Mouse (Mus musculus) hindbrain, embryonic 13.5 days (tissue): ENCODE results near the gene Sgms2. TPM values are rescaled to one million over a fixed set of nuclear protein-coding genes. Genes with fewer than 3 reads are reported as not detected.

Experiments used
- ATAC-seq: fragments of 200-750 bp; cut with Nextera tagmentation; 2 replicates; pipeline ENCODE4 v1.8.0; 2017; ENCODE audit warnings: moderate TSS enrichment; ENCODE audit not compliant: low FRiP score
- H3K27ac ChIP-seq: fragments of 300-500 bp; sonication (generic); 2 replicates; pipeline ENCODE4 v1.5.1; 2015; ENCODE audit warnings: inconsistent platforms, mild to moderate bottlenecking, moderate library complexity
- H3K27me3 ChIP-seq: fragments of 300-500 bp; sonication (generic); 2 replicates; pipeline ENCODE4 v1.6.1; 2015; ENCODE audit warnings: mild to moderate bottlenecking, inconsistent platforms
- H3K36me3 ChIP-seq: fragments of 300-500 bp; sonication (generic); 2 replicates; pipeline ENCODE4 v1.6.1; 2015; ENCODE audit warnings: mild to moderate bottlenecking, inconsistent platforms
- H3K4me1 ChIP-seq: fragments of 300-500 bp; sonication (generic); replicated peaks from 2 replicates; pipeline ENCODE4 v1.6.1; 2015; ENCODE audit warnings: inconsistent platforms
- H3K4me2 ChIP-seq: fragments of 300-500 bp; sonication (generic); 2 replicates; pipeline ENCODE4 v1.6.1; 2015; ENCODE audit warnings: inconsistent platforms, mild to moderate bottlenecking, moderate library complexity
- H3K4me3 ChIP-seq: fragments of 300-500 bp; sonication (generic); 2 replicates; pipeline ENCODE4 v1.5.1; 2015; ENCODE audit warnings: mild to moderate bottlenecking, inconsistent platforms
- H3K9ac ChIP-seq: fragments of 300-500 bp; sonication (generic); 2 replicates; pipeline ENCODE4 v1.6.1; 2015; ENCODE audit warnings: mild to moderate bottlenecking, inconsistent platforms
- H3K9me3 ChIP-seq: fragments of 300-500 bp; sonication (generic); 2 replicates; pipeline ENCODE4 v1.6.1; 2016; ENCODE audit warnings: inconsistent platforms
- WGBS: fragments of 180-500 bp; shearing (Covaris S2); methylation state at CpG from one replicate; pipeline ENCODE4 v1.1.7; 2015; 5-methylcytosine and 5-hydroxymethylcytosine counted together
- polyA plus RNA-seq: library from polyadenylated mRNA; unstranded; fragments of >200 nt; fragmentation: Nextera tagmentation; extraction: Ambion mirVana; gene quantifications from 2 replicates; pipeline ENCODE4 v1.2.1, GENCODE M21; 2015

Sgms2 gene
- polyA plus RNA-seq, 1 experiment from 2014 or later = 2.4 TPM

DNA sequence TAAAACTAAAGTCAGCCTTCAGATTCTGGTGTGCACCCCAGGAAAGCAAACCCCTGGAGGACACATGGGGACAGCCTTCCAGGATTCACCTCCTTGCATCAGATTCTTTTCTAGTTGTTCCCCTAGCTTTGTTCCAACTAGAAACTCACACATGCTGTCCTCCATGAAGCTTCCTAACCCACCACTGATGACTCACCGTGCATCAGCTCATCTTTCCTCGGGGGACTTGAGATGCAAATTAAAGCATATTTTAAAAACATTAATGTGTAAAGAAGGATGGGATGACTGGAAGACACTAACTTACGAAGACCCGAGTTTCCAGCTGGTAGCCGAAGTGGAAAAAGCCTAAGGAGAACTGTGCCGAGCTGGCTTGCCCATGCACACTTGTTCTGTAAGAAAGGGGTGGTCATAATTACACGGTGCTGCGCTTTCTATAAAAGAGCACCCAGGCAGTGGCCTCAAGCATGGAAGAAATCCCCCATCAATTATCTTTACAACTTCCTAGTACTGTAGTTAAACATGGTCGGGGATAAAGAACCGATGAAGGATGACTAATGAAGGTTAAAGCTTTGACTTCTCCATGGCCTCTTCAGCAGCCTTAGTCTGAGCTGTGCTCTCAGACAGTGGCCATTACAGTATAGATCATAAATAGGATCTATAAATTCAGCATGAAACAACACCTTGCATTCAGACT, 10.6 kb upstream of the Sgms2 start:
- Histone ChIP-seq H3K9me3 (no peaks in the 10 kb centered on the region), H3K4me2 (no peak overlapping the region), H3K27me3 (peaks cover 48% of the 10 kb centered on the region), H3K4me3 (no peak overlapping the region), H3K27ac (no peak overlapping the region), H3K36me3 (no peaks in the 10 kb centered on the region), H3K9ac (no peak overlapping the region), H3K4me1 (0 out of 2 replicates have a peak, but pooled peaks cover 3% of the 10 kb centered on the region)
- ATAC-seq = no peak
- WGBS = 51% methylated on average over 10 of the region's 10 CpGs

DNA sequence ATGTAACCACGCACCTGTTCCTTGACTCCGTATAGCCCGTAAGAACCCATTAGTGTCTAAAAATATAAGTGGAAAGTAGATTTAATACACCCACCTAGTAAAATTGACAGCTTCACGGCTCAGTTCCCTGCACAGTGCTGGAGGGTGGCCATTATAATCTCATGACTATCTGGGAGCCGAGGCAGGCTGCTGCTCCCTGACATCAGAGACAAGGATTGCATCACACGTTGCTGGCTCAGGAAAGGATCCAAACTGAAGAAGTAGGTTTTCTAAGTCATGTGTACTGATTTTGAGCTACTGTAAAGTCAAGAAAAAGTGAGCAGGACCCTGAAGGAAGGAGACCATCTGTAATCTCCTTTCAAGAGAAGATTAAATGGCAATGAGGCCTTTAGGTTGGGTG, 8.4 kb upstream of the Sgms2 start:
- no peak for ATAC-seq
- Histone ChIP-seq H3K27me3 (peaks cover 41% of the 10 kb centered on the region), H3K4me3 (no peak overlapping the region), H3K27ac (no peak overlapping the region), H3K4me1 (0 out of 2 replicates have a peak, but pooled peaks cover 3% of the 10 kb centered on the region), H3K4me2 (no peak overlapping the region), H3K36me3 (no peaks in the 10 kb centered on the region), H3K9ac (no peak overlapping the region), H3K9me3 (no peaks in the 10 kb centered on the region)
- WGBS = 87% methylated on average over 6 of the region's 6 CpGs

DNA sequence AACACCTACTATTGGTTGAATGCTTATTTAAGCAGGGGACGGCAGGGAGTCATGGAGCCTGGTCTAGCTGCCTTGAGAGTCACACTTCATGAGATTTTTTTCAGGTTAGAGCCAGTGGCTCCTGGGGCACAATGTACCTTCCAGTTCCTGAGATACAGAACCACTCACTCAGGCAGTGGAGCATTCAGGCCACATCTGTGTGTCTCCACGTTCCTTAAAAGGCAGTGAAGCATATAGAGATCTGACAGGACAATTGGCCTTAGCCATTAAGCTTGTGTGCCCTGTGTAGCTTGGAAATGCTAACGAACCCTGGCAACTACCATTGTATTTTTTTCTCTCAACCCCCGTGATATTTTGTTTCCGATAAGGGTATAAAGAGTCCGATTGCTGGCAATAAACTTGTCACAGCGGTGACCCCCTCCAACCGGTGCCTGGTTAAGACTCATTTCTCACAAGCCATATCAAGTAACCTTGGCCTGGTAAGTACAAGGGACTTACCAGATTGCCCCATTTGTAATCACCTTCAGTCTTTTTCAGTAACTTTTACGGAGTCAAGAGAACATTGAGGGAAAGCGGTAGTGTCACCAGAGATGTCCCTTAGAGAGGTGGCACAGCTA, 5.4 kb upstream of the Sgms2 start:
- Histone ChIP-seq H3K9ac (no peak overlapping the region), H3K4me3 (no peak overlapping the region), H3K4me1 (no peaks in the 10 kb centered on the region), H3K27ac (no peak overlapping the region), H3K4me2 (no peak overlapping the region), H3K27me3 (peaks cover 51% of the 10 kb centered on the region), H3K36me3 (no peaks in the 10 kb centered on the region), H3K9me3 (no peaks in the 10 kb centered on the region)
- no peak for ATAC-seq
- 47% methylated on average over 10 of the region's 10 CpGs for WGBS

DNA sequence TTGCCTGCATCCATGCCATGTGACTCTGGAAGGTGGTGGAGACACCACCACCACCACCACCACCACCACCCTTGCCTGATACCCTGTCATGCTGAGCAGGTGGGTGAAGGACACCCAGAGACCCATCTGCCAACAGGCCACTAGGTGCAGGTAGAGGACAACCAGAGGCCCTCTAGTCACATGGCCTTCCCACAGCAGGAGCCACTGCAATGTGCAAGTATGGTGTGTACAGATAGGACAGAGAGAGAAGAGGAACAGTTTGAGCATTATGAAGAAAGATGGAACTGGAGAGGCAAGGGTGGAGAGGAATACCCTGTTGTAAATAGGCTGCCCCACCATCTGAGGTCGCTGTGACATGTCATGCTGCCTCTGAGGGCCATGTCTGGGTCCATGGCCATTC, 3.9 kb upstream of the Sgms2 start:
- peaks cover 8% of the 10 kb centered on the region for H3K4me1 ChIP-seq
- ATAC-seq = no peak
- H3K4me2 ChIP-seq = no peak overlapping the region
- WGBS = 72% methylated on average over 1 of the region's 1 CpGs
- no peaks in the 10 kb centered on the region for H3K36me3 ChIP-seq
- H3K27ac ChIP-seq = no peak overlapping the region
- H3K9me3 ChIP-seq = no peaks in the 10 kb centered on the region
- H3K27me3 ChIP-seq = peaks cover 62% of the 10 kb centered on the region
- H3K9ac ChIP-seq = no peak overlapping the region
- no peak overlapping the region for H3K4me3 ChIP-seq

DNA sequence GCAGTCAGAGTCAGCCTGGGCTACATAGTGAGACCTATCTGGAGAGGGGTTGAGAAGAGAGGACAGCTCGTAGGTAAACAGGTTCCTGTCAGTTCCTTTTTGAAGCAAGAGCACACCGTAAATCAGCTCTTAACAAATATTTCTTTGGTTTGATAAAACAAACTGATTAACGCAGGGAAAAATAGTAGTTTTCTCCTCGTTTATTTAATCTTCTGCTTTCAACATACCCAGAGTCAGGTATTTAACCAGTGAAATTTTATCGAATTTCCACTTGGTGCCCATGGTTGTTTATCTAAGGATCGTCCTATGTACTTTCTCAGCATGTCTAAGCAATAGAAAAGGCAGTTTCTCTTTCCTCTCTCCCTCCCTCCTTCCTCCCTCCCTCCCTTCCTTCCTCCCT, 2.0 kb upstream of the Sgms2 start:
- no peak overlapping the region for H3K27ac ChIP-seq
- no peak for ATAC-seq
- H3K4me2 ChIP-seq = no peak overlapping the region
- H3K9ac ChIP-seq = no peak overlapping the region
- peaks cover 12% of the 10 kb centered on the region for H3K4me1 ChIP-seq
- H3K36me3 ChIP-seq = no peaks in the 10 kb centered on the region
- WGBS = 74% methylated on average over 6 of the region's 6 CpGs
- no peaks in the 10 kb centered on the region for H3K9me3 ChIP-seq
- H3K27me3 ChIP-seq = peaks cover 68% of the 10 kb centered on the region
- H3K4me3 ChIP-seq = no peak overlapping the region

DNA sequence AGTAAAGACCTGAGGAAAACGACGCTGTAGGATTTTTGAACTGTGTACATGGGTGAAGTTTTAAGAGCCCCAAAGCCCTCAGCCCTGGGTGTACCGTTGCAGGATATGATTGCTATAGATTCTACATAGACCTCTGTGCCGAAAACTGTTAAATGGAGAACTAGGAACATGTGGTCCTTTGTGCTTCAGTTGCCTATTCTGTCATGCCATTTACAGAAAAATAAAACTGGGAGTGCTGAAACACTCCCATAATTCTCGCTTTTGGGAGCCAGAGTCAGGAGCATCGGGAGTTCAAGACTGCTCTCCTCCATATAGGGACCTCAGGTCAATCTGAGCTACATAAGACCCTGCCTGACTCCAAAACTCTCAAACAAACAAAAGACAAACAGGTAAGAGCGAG, 769 bp upstream of the Sgms2 start:
- WGBS = 91% methylated on average over 7 of the region's 7 CpGs
- no peak overlapping the region for H3K9ac ChIP-seq
- no peaks in the 10 kb centered on the region for H3K36me3 ChIP-seq
- no peaks in the 10 kb centered on the region for H3K9me3 ChIP-seq
- no peak overlapping the region for H3K4me2 ChIP-seq
- peaks cover 80% of the 10 kb centered on the region for H3K27me3 ChIP-seq
- H3K27ac ChIP-seq = no peak overlapping the region
- peaks cover 12% of the 10 kb centered on the region for H3K4me1 ChIP-seq
- ATAC-seq = no peak
- no peak overlapping the region for H3K4me3 ChIP-seq

DNA sequence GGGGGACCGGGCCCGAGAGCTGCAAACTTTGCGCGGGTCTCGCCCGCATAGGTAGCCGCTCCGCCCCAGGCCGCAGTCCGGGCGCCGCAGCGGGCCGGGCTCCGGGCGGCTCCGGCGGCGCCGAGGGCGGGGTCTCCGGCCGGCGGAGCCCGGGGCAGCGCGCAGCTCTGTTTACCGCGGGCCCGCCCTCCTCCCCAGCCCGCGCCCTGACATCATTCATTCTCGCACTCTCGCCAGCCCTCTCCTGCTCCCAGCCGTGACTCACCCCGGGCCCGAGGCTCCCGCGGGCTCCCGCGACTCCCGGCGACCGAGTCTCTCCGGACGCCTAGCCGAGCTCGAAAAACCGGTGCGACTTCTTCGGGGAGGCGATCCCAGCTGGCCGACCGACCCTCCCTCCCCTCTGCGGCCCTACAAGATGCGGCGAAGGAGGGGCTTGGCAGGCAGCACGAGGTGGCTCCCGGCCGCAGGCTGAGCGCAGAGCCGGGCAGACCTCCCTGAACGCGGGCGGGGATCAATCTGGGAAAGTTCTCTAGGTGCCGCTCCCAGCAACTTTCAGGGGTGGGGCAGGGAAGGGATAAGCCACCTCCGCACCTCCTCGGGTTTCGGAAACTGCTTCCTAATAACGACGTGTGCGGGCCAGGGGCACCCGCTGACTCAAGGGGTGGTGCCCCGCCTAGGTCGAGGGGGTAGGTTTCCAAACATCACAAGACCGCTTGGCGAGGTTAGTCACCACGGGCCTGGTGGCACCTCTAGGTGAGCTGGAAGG, 885 bp downstream of the Sgms2 start:
- H3K27ac ChIP-seq = no peak overlapping the region
- peak overlapping the region; percentile 79 for H3K9ac ChIP-seq
- peak overlapping the region; percentile 98 for H3K4me2 ChIP-seq
- H3K9me3 ChIP-seq = no peaks in the 10 kb centered on the region
- H3K36me3 ChIP-seq = no peaks in the 10 kb centered on the region
- H3K4me1 ChIP-seq = peaks cover 12% of the 10 kb centered on the region
- ATAC-seq = peak; percentile 91
- peaks cover 76% of the 10 kb centered on the region for H3K27me3 ChIP-seq
- under 1% methylated on average over 69 of the region's 78 CpGs for WGBS
- peak overlapping the region; percentile 72 for H3K4me3 ChIP-seq

DNA sequence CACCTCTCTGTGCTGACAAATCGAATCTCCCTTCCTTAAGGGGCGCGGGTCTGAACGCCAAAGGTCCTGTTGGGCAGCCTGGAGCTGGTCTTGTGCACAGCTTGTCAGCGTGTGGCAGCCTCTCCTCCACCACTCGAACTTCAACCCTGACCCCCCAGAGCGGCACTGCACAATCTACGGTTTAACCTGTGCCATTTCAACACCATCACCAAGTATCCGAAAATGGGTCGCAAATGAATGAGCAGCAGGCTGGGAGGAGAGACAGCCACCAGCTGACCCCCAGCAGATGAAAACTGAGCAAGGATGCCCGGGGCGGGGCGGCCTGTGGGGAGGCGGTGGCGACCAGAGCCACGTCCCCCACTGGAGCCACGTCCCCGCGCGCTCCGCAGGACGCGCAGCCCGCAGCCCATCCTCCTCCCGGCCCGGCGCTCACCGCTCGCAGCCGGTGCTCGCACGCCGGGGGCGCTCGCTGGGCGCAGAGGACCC, 1.5 kb downstream of the Sgms2 start:
- H3K4me3 ChIP-seq = peak overlapping the region; percentile 72
- peaks cover 70% of the 10 kb centered on the region for H3K27me3 ChIP-seq
- no peak overlapping the region for H3K27ac ChIP-seq
- H3K9me3 ChIP-seq = no peaks in the 10 kb centered on the region
- under 1% methylated on average over 32 of the region's 36 CpGs for WGBS
- H3K36me3 ChIP-seq = no peaks in the 10 kb centered on the region
- peak overlapping the region; percentile 98 for H3K4me2 ChIP-seq
- peak overlapping the region; percentile 79 for H3K9ac ChIP-seq
- ATAC-seq = peak; percentile 85
- H3K4me1 ChIP-seq = peaks cover 12% of the 10 kb centered on the region

DNA sequence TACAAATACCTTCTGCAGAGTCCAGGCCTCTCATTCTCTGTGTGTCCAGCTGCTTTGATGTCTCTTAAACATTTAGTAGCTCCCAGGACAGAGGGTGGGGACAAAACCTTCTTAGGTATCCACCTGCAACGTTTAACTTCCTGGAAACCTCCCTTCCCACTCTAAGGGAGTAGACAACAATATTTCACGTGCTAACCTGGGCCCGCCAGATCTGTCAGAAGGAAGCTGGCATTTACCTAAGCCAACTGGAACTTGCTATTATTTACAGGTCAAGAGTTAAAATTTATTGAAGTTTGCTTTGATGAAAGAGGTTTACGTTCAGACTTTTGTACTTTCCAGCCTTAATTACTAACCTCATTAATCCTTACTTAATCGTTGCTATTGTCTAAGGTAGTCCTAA, 2.2 kb downstream of the Sgms2 start:
- H3K27me3 ChIP-seq = peaks cover 64% of the 10 kb centered on the region
- WGBS = 37% methylated on average over 5 of the region's 5 CpGs
- H3K36me3 ChIP-seq = no peaks in the 10 kb centered on the region
- no peak overlapping the region for H3K4me3 ChIP-seq
- peaks cover 12% of the 10 kb centered on the region for H3K4me1 ChIP-seq
- ATAC-seq = no peak
- H3K4me2 ChIP-seq = no peak overlapping the region
- H3K9ac ChIP-seq = no peak overlapping the region
- no peak overlapping the region for H3K27ac ChIP-seq
- no peaks in the 10 kb centered on the region for H3K9me3 ChIP-seq

DNA sequence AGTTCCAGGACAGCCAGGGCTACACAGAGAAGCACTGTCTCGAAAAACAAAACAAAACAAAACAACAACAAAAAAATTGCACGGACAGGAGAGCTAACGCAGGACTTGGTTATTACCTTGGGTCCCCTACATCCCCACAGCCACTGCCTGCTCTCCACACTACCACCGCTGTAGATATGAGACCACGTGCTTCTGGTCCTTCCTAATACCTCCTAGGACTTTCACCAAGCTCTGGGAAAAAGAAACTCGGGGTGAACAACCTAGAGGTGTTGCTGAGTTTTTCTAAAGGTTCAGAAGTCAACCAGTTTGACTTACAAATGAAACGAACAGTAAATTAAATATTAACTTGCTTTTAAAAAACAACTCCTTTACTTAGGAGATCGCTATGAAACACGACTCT, 2.8 kb downstream of the Sgms2 start:
- Histone ChIP-seq H3K4me3 (no peak overlapping the region), H3K4me1 (peaks cover 12% of the 10 kb centered on the region), H3K9ac (no peak overlapping the region), H3K4me2 (no peak overlapping the region), H3K27ac (no peak overlapping the region), H3K36me3 (no peaks in the 10 kb centered on the region), H3K9me3 (no peaks in the 10 kb centered on the region), H3K27me3 (peaks cover 63% of the 10 kb centered on the region)
- no peak for ATAC-seq
- WGBS = 63% methylated on average over 9 of the region's 9 CpGs

DNA sequence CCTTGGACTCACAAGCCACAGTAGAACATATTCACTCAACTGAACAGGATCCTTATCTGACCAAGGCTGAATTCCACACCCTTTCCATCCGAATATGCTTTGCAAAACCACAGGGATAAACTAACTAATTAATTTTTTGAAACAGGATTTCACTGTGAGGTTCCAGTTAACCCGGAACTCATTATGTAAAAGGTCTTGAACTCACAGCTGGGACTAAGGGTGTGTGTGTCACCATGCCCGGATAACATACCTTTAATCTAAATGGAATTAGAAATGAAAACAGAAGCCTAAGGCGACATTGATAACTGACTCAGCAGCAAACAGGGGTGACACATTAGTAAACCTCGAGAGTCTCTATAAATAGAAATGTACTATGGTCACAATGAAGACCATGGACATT, 5.8 kb downstream of the Sgms2 start:
- H3K4me2 ChIP-seq = no peak overlapping the region
- WGBS = 67% methylated on average over 5 of the region's 5 CpGs

DNA sequence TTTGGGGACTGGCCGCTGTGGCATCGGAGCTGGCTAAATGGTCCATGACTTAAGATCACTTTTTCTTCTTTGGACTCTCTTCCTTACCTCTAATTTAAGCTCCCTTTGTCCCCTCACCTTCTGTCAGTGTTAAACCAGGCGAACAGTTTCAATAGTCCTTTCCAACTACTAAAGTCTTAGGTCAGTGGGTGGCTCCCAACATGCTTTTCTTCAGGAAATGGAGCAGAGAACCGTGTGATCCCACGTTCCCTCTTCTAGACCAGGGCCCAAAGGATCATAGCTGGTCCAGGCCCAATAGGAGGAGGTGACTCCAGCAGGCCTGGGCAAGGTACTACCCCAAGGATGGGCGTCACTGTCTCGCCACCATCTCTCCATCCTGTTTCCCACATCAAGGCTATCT, 7.6 kb downstream of the Sgms2 start:
- ATAC-seq = no peak
- H3K36me3 ChIP-seq = no peaks in the 10 kb centered on the region
- H3K9ac ChIP-seq = no peak overlapping the region
- WGBS = 74% methylated on average over 7 of the region's 7 CpGs
- no peak overlapping the region for H3K4me2 ChIP-seq
- peaks cover 6% of the 10 kb centered on the region; the same call in 1 of the 2 replicates for H3K4me1 ChIP-seq
- no peak overlapping the region for H3K4me3 ChIP-seq
- peaks cover 21% of the 10 kb centered on the region for H3K27me3 ChIP-seq
- peaks cover 3% of the 10 kb centered on the region; the same call in 1 of the 2 replicates for H3K9me3 ChIP-seq
- no peak overlapping the region for H3K27ac ChIP-seq

More for the DNA sequence above, 5.8 kb downstream of the Sgms2 start:
- Histone ChIP-seq H3K36me3 (no peaks in the 10 kb centered on the region), H3K27me3 (peaks cover 37% of the 10 kb centered on the region), H3K4me3 (no peak overlapping the region), H3K4me1 (peaks cover 12% of the 10 kb centered on the region), H3K9me3 (peaks cover 3% of the 10 kb centered on the region; the same call in 1 of the 2 replicates), H3K9ac (no peak overlapping the region), H3K27ac (no peak overlapping the region)
- no peak for ATAC-seq
